Mouse (Mus musculus): ENCODE measurements around the gene Fam160b1. TPM values are rescaled to one million over a fixed set of nuclear protein-coding genes. Genes with fewer than 3 reads are reported as not detected.

The Fam160b1 gene
- total RNA-seq, 2 experiments from 2014 or later = 21.5 to 23.1 TPM

DNA sequence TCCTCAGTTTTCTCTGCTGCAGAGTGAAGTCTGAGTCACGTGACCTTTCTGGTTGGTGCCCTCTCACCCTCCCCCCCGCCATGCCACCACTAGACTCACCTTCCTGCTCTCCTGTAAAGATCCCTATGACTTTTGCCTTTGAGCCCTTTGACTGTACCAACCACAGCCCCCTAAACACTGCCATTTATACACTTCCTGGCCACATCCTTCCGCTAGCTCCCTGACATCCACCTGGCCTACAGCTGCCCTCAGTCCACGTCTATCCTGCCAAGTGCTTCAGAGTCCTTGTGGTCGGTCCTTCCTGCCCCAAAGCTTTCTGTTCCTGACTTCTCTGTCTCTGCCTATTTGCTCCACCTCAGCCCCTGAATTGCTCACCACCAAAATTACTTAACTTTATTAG is 16.6 kb upstream of the Fam160b1 start:
- no peak for DNase-seq (ENCODE audit: low spot score in 2 of 2)

DNA sequence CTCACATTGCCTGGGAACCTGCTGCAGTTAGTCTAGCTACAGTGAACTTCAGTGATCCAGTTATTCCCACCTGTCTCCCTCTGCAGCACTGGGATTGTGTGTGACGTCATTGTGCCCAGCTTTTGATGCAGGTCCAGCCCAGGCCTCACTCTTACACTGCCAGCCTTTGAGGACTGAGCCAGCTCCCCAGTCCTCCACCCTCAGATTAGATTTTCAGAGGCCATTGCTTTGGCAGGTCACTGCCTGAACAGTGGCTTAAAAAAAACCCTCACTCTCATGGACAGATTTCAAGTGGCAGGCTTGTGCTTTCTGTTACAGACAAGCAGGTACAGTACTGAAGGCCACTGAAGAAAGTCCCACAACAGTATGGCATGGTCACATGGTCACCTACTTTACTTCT is 15.8 kb upstream of the Fam160b1 start:
- no peak for DNase-seq (ENCODE audit: low spot score in 2 of 2)

- DNase-seq (ENCODE audit: low spot score in 2 of 2) = no peak
These were observed 11.4 kb upstream of the Fam160b1 start for GRCm38 (mm10) chr19:57349096-57349495.

DNA sequence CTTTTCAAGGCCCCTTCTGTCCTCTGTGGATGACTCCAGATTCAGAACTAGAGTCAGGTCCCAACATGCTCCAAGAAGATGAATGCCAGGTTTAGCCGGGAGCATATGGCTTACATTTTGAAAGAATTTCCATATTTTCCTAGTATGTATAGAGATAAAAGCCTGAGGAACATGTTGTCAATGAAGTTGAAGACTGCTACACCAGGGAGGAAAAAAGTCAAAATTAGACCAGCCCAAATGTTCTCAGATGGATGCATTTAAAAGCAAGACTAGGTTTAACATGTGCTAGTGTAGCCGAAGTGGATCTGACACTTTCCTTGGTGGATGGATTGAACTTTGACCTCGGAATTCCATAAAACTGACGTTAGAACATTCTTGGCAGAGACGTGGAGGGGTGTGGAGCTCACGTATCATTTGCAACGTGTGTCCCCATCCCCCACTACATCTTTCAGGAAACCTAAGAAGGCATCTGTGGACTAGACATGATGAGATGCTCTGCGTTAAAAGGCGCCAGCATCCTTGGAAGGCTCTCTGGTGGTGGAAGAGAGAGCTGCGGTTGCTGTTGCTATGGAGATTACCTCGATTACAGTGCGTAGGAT is 8.0 kb upstream of the Fam160b1 start:
- DNase-seq (ENCODE audit: low spot score in 2 of 2) = no peak

- no peak for DNase-seq (ENCODE audit: low spot score in 2 of 2)
These were observed 7.3 kb upstream of the Fam160b1 start for GRCm38 (mm10) chr19:57353228-57353627.

DNA sequence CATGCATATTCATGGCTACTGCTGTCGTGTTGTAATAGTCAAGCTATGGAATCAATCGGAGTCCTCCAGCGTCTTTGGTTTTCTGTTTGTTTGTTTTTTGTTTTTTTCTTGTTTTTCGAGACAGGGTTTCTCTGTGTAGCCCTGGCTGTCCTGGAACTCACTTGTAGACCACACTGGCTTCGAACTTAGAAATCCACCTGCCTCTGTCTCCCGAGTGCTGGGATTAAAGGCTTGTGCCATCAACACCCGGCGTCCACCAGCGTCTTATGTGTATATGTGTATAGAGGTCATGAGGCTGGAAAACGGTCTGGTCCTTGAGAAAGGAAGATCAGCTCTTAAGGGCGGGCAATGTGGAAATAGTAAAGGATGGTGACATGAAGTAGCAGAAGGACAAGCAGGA is 6.4 kb upstream of the Fam160b1 start:
- DNase-seq (ENCODE audit: low spot score in 2 of 2) = no peak

GRCm38 (mm10) chr19:57354715-57355114 is 5.8 kb upstream of the Fam160b1 start:
- no peak for DNase-seq (ENCODE audit: low spot score in 2 of 2)

- no peak for DNase-seq (ENCODE audit: low spot score in 2 of 2)
These were observed 4.8 kb upstream of the Fam160b1 start for GRCm38 (mm10) chr19:57355451-57356251.

DNA sequence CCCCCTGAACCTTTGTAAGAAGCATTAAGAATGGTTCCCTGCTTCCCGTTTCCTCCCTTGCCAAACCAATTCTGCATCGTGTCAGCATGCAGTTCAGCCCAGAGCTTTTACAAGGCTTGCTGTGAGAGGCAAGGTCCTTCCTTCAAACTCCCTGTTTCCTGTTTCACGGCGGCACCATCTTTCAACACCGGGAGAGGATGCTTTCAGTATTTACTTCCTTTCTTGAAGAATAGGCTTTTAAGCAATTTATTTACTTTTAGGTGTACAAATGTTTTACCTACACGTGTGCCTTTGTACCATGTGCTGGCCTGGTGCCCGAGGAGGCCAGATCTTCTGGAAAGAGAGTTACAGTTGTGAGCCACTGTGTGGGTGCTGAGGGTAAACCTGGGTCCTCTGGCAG is 4.2 kb upstream of the Fam160b1 start:
- no peak for DNase-seq (ENCODE audit: low spot score in 2 of 2)

DNA sequence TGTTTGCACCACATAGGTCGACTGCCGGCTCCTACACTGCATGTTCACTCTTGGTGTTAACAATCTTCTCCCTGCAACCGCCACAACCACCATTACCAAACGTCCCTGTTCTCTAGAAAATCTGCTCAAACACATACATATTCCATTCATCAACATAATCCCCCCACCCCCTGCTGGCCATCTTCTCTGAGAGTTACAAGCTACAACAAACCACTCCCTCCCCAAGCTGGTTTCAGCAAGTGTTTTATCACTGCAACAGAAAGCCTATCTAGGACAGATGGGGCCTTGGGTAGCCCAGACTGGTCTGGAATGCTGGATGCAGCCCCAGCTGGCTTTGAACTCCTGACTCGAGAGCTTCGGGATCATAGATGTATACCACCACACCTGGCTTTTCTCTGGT is 3.2 kb upstream of the Fam160b1 start:
- no peak for DNase-seq (ENCODE audit: low spot score in 2 of 2)

GRCm38 (mm10) chr19:57357811-57358210 is 2.7 kb upstream of the Fam160b1 start:
- DNase-seq (ENCODE audit: low spot score in 2 of 2) = no peak

- DNase-seq (ENCODE audit: low spot score in 2 of 2) = peak; percentile 65 to 72
These were observed 2.2 kb upstream of the Fam160b1 start for GRCm38 (mm10) chr19:57358322-57358721.

DNA sequence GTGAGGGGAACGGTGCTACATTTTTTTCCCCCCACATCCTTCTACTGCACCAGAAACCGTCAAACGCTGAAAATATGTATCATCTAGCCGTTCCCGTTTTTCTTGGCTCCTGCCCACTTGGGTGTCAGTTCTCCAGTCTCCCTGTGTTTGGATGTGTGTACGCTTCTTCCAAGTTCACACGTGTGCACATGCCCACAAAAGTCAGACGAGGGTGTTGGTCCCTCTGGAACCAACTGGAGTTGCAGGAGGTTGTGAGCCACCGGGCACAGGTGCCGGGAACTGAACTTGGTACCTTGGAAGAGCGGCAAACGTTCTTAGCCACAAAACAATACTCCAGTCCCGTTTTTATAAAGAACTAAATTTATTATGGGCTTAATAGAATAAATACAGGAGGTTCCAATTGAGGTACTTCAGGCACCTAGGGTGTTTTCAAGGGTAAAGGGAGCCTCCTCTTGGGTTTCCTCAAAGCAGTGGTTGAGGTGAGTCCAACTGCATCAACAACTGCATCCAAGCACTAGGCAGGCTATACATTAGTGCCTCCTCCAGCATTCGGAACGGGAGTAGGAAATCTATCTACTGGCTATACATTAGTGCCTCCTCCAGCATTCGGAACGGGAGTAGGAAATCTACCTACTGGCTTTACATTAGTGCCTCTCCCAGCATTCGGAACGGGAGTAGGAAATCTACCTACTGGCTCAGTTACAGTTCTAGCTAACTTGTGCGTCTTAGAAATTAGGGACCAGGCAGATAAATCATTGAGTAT is 1.5 kb upstream of the Fam160b1 start:
- DNase-seq (ENCODE audit: low spot score in 2 of 2) = no peak

DNA sequence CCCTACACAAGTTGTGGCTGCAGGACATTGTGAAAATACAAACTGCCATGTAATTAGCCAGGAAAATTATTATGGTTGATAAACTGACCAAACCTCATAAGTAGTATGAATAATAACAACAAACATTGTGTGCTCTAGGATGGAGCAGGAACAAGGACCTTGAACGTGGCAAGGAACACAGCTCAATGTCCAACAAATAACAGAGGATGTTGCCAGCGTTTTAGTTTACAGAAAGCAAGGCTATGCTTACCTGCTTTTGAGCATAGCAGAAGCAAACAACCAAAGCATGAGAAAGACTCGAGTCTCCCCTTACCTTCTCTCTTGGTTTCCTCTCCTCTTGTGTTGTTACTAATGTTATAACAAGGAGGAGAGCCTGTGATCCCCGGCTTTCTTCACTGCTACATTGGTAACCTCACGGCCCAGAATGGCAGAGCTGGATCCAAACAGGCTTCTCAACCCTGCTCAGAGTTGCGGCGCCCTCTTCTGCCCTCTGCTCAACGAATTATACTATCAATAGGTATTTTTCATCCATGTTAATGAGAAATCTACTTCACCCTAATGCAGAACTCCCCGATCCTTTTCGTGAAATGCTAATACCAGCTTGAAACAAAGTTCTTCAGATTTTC is 666 bp upstream of the Fam160b1 start:
- peak in 1 of 2 experiments; percentile 35 for DNase-seq (ENCODE audit: low spot score in 2 of 2)

DNA sequence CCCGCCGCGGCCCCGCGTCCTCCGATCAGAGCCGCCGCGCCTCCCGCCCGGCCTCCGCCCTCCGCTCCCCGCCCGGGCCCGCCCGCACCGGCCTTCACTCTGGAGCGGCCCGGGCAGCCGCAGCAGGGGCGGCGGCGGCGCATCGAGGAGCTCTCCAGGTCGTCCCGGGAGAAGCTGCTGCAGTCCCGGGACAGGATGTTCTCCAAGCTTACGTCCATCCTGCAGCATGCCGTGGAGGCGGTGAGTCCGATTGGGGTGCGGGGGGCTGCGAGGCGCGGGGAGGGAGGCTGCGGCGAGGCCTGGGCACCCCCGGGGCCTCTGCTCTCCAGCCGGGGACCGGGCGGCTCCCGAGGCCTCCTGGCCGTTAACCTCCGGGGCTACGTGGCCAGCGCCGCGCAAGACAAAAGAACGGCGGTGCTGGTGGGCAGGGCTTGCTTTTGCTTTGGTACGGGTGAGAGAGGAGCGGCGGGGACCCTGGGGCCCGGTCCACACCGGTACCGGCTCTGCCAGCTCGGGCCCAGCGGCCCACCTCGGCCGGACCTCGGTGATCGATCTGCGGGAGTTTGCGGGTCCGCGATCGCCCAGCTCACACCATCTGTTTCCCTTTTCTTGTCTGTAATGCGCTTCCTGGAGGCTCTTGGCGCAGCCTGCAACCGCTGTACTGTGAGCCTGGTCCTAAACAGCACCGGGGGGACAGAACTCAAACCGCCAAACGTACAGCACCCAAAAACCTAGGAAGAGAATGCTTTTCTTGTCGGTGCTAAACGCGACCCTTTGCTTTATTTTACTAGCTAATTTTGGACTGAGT is 855 bp downstream of the Fam160b1 start:
- DNase-seq (ENCODE audit: low spot score in 2 of 2) = peak in 1 of 2 experiments; percentile 54

DNA sequence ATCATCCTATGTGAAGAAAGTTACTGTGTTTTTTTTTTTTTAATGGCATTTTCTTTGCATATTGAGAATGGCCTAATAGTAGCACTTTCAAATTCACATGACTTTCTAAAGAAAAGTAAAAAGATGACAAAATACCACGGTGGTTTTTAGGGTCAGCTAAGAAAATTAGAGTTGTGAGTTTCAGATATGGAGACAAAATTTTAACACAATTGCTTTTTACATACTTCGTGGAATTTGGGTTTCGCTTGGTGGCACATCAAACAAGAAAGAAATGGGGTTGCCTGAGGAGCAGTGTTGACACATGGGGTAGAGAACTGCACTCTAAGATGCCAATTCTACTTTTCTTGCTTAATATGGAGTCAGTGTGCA is 1.4 kb downstream of the Fam160b1 start:
- DNase-seq (ENCODE audit: low spot score in 2 of 2) = no peak

GRCm38 (mm10) chr19:57362586-57362985 is 2.1 kb downstream of the Fam160b1 start:
- DNase-seq (ENCODE audit: low spot score in 2 of 2) = no peak

DNA sequence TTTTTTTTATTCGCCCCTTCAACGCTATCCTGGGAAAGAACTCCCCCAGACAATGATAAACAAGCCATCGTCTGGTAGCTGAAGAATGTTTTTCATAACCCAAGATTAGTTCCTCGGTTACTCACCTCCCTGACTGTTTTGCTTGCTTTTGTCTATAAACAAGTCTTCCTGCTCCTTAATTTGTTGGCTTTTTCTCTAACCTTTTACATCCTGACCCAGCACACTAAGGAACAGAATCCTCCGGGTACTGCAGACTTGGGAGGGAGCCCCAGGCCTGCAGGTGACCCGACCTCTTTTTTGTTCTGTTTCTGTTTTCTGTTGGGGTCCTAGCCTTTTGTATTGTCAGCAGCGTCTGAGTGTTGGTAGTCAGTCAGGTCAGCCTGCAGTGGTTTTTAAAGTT is 2.6 kb downstream of the Fam160b1 start:
- DNase-seq (ENCODE audit: low spot score in 2 of 2) = no peak

DNA sequence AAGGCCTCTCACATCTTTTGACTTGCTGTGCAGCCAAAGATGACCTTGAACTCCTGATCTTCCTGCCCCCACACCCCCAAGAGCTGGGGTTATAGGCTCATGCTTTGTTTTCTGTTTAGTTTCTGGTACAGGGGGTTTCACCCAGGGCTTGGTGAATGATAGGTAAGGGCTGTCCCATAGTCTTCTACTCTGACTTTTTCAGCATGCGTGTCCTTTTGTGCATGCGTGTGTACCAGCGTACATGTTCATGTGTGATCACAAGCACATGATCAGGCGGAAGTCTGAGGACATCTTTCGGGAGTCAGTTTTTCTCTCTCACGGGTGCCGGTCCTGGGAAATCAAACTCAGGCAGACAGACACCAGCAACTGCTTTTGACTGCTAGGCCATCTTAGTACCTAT is 3.1 kb downstream of the Fam160b1 start:
- no peak for DNase-seq (ENCODE audit: low spot score in 2 of 2)

DNA sequence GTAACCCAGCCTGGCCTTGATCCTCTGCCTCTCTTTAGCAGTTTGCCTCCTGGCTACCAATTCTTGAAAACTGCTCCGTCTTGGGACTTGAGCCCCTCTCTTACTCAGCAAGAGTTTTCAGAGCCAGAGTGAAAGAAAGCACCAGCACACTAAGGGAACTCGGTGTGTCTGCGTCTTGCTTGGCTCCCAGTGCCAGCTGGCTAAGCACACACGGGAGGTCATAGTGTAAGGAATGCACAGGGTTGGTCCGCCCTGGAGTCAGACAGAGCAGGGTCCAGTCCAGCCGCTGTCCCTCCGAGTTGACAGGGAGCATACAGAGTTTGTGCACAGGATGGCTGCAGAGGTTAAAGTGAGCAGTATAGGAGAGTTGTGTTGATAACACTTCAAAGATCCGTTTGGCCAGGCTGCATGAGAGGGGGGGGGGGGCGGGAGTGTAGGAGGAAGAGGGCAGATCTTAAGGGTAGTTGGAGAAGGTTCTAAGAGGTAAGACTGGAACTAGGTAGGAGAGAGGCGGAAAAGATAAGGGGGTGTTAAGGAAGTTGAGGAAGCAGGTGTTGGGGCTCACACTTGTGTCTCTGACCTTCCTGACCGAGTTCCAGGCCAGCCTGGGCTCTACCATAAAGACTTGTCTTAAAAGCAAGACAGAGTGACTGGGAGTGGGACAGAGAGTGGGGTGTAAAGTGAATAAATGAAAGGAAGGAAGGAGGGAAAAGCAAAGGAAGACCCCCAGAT is 4.6 kb downstream of the Fam160b1 start:
- no peak for DNase-seq (ENCODE audit: low spot score in 2 of 2)
